Mouse (Mus musculus): ENCODE measurements around the gene Hsd17b12. TPM values are rescaled to one million over a fixed set of nuclear protein-coding genes. Genes with fewer than 3 reads are reported as not detected.

Hsd17b12 gene
- polyA plus RNA-seq, 1 experiment from 2014 or later = 124 TPM

DNA sequence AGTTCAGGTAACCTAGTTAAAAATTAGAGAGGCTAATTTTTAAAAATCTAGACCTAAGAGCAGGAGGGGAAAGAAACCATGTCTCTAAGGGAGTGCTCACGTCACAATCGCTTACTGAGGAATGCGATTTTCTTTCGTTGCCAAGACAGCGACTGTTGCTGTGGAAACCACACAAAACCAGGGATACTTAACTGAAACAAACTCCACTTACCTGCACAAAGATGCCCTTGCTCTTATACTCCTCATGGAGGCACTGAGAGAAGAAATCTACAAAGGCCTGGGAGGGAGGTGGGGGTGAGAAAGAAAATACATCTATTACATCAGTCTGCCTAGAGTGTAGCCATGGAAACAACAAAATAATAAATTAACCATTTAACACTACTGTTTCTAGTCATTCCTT, 114.1 kb downstream of the Hsd17b12 start:
- no peaks in the 10 kb centered on the region for H3K4me1 ChIP-seq (replicated peaks; ENCODE audit: control insufficient read depth, insufficient read depth)
- no peak overlapping the region for H3K4me3 ChIP-seq (ENCODE audit: low read depth, low read length)
- H3K27me3 ChIP-seq (ENCODE audit: control insufficient read depth, insufficient read depth, low read length) = no peaks in the 10 kb centered on the region
- no peak overlapping the region for H3K27ac ChIP-seq (replicated peaks)
- H3K9me3 ChIP-seq (ENCODE audit: control insufficient read depth, low read length) = no peaks in the 10 kb centered on the region
- H3K9ac ChIP-seq (ENCODE audit: low read length) = no peak overlapping the region
- DNase-seq (ENCODE audit: low spot score) (no peak), ATAC-seq (ENCODE audit: low FRiP score, low TSS enrichment) (no peak)
- TF ChIP-seq EP300 (optimal IDR thresholded peaks at IDR 0.05) (no peak), CTCF (IDR thresholded peaks at IDR 0.05; ENCODE audit: low read depth) (no peak)
- H3K4me2 ChIP-seq (replicated peaks; ENCODE audit: low read depth) = no peak overlapping the region
- WGBS = 62% methylated on average over 5 of the region's 5 CpGs
- H3K36me3 ChIP-seq (ENCODE audit: control insufficient read depth, insufficient read depth, low read length) = no peaks in the 10 kb centered on the region

DNA sequence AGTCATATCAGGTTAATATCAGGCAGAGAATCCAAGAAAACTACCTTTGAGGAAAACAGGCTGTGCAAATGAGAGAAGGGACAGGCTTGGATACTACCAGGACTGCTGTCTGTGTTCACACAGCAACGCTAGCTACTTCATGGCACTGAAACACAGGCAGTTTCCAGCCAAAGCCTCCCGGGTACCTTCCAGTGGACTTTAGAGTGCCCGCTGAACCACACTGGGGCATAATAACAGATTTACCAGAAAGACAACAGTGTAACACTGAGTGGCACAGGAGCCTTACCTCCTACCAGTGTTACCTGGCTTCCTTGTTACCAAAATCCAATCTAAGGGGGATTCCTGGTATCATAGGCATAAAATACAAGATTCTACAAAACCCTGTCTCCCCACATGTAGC, 115.3 kb downstream of the Hsd17b12 start:
- H3K36me3 ChIP-seq (ENCODE audit: control insufficient read depth, insufficient read depth, low read length) = no peaks in the 10 kb centered on the region
- H3K4me3 ChIP-seq (ENCODE audit: low read depth, low read length) = no peak overlapping the region
- H3K4me2 ChIP-seq (replicated peaks; ENCODE audit: low read depth) = no peak overlapping the region
- TF ChIP-seq EP300 (optimal IDR thresholded peaks at IDR 0.05) = no peak
- no peak for TF ChIP-seq CTCF (IDR thresholded peaks at IDR 0.05; ENCODE audit: low read depth)
- ATAC-seq (ENCODE audit: low FRiP score, low TSS enrichment) (no peak), DNase-seq (ENCODE audit: low spot score) (no peak)
- no peak overlapping the region for H3K27ac ChIP-seq (replicated peaks)
- H3K4me1 ChIP-seq (replicated peaks; ENCODE audit: control insufficient read depth, insufficient read depth) = no peaks in the 10 kb centered on the region
- no peaks in the 10 kb centered on the region for H3K9me3 ChIP-seq (ENCODE audit: control insufficient read depth, low read length)
- no peak overlapping the region for H3K9ac ChIP-seq (ENCODE audit: low read length)
- H3K27me3 ChIP-seq (ENCODE audit: control insufficient read depth, insufficient read depth, low read length) = no peaks in the 10 kb centered on the region
- 87% methylated on average over 3 of the region's 3 CpGs for WGBS

- Histone ChIP-seq H3K4me3 (ENCODE audit: low read depth, low read length) (no peak overlapping the region), H3K9ac (ENCODE audit: low read length) (no peak overlapping the region), H3K27ac (replicated peaks) (no peak overlapping the region), H3K4me2 (replicated peaks; ENCODE audit: low read depth) (no peak overlapping the region), H3K36me3 (ENCODE audit: control insufficient read depth, insufficient read depth, low read length) (no peaks in the 10 kb centered on the region), H3K4me1 (replicated peaks; ENCODE audit: control insufficient read depth, insufficient read depth) (no peaks in the 10 kb centered on the region), H3K27me3 (ENCODE audit: control insufficient read depth, insufficient read depth, low read length) (no peaks in the 10 kb centered on the region), H3K9me3 (ENCODE audit: control insufficient read depth, low read length) (no peaks in the 10 kb centered on the region)
- DNase-seq (ENCODE audit: low spot score) (no peak), ATAC-seq (ENCODE audit: low FRiP score, low TSS enrichment) (no peak)
- WGBS = 86% methylated on average over 5 of the region's 5 CpGs
- TF ChIP-seq EP300 (optimal IDR thresholded peaks at IDR 0.05) (no peak), CTCF (IDR thresholded peaks at IDR 0.05; ENCODE audit: low read depth) (no peak)
Observed at GRCm38 (mm10) chr2:94040391-94041125, 117.2 kb downstream of the Hsd17b12 start.

- no peaks in the 10 kb centered on the region for H3K9me3 ChIP-seq (ENCODE audit: control insufficient read depth, low read length)
- H3K4me3 ChIP-seq (ENCODE audit: low read depth, low read length) = no peak overlapping the region
- ATAC-seq (ENCODE audit: low FRiP score, low TSS enrichment) (peak; percentile 47; the same call in 1 of the 2 replicates), DNase-seq (ENCODE audit: low spot score) (peak; percentile 74)
- no peak overlapping the region for H3K27ac ChIP-seq (replicated peaks)
- TF ChIP-seq EP300 (optimal IDR thresholded peaks at IDR 0.05) (no peak), CTCF (IDR thresholded peaks at IDR 0.05; ENCODE audit: low read depth) (peak; percentile 96)
- no peak overlapping the region for H3K9ac ChIP-seq (ENCODE audit: low read length)
- 65% methylated on average over 9 of the region's 9 CpGs for WGBS
- peaks cover 2% of the 10 kb centered on the region; the same call in 1 of the 2 replicates for H3K36me3 ChIP-seq (ENCODE audit: control insufficient read depth, insufficient read depth, low read length)
- no peaks in the 10 kb centered on the region for H3K4me1 ChIP-seq (replicated peaks; ENCODE audit: control insufficient read depth, insufficient read depth)
- H3K27me3 ChIP-seq (ENCODE audit: control insufficient read depth, insufficient read depth, low read length) = no peaks in the 10 kb centered on the region
- no peak overlapping the region for H3K4me2 ChIP-seq (replicated peaks; ENCODE audit: low read depth)
Observed at GRCm38 (mm10) chr2:94035428-94036331, 122.1 kb downstream of the Hsd17b12 start.

DNA sequence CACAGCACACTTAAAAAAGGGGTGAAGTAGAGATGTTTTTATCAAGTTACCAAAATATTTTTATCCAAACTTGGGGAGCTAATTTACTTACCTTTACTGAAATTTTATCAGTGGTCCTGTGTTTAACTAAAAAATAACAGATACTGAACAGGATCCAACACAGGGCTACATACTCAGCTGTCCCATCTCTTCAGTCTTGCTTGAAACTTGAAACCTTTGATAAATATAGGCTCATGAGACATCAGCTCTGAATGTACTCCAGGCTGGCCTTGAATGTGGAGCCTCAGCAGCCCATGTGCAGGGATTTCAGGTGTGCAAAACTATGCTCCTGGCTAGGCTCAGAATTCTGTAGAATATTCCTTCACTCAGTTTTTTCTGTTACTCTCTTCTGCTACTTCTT, 127.2 kb downstream of the Hsd17b12 start:
- Histone ChIP-seq H3K4me3 (ENCODE audit: low read depth, low read length) (no peak overlapping the region), H3K36me3 (ENCODE audit: control insufficient read depth, insufficient read depth, low read length) (peaks cover 2% of the 10 kb centered on the region; the same call in 1 of the 2 replicates), H3K27me3 (ENCODE audit: control insufficient read depth, insufficient read depth, low read length) (no peaks in the 10 kb centered on the region), H3K4me2 (replicated peaks; ENCODE audit: low read depth) (no peak overlapping the region), H3K4me1 (replicated peaks; ENCODE audit: control insufficient read depth, insufficient read depth) (no peaks in the 10 kb centered on the region), H3K27ac (replicated peaks) (no peak overlapping the region), H3K9ac (ENCODE audit: low read length) (no peak overlapping the region), H3K9me3 (ENCODE audit: control insufficient read depth, low read length) (no peaks in the 10 kb centered on the region)
- DNase-seq (ENCODE audit: low spot score) = no peak
- no peak for TF ChIP-seq CTCF (IDR thresholded peaks at IDR 0.05; ENCODE audit: low read depth)
- no peak for TF ChIP-seq EP300 (optimal IDR thresholded peaks at IDR 0.05)
- no peak for ATAC-seq (ENCODE audit: low FRiP score, low TSS enrichment)

- TF ChIP-seq EP300 (optimal IDR thresholded peaks at IDR 0.05) (no peak), CTCF (IDR thresholded peaks at IDR 0.05; ENCODE audit: low read depth) (no peak)
- Histone ChIP-seq H3K36me3 (ENCODE audit: control insufficient read depth, insufficient read depth, low read length) (no peaks in the 10 kb centered on the region), H3K9ac (ENCODE audit: low read length) (no peak overlapping the region), H3K9me3 (ENCODE audit: control insufficient read depth, low read length) (no peaks in the 10 kb centered on the region), H3K4me3 (ENCODE audit: low read depth, low read length) (no peak overlapping the region), H3K4me1 (replicated peaks; ENCODE audit: control insufficient read depth, insufficient read depth) (no peaks in the 10 kb centered on the region), H3K4me2 (replicated peaks; ENCODE audit: low read depth) (no peak overlapping the region), H3K27me3 (ENCODE audit: control insufficient read depth, insufficient read depth, low read length) (no peaks in the 10 kb centered on the region), H3K27ac (replicated peaks) (no peak overlapping the region)
- DNase-seq (ENCODE audit: low spot score) (no peak), ATAC-seq (ENCODE audit: low FRiP score, low TSS enrichment) (no peak)
- WGBS = 54% methylated on average over 6 of the region's 6 CpGs
Observed at GRCm38 (mm10) chr2:94024637-94025036, 133.1 kb downstream of the Hsd17b12 start.
